Mouse (Mus musculus) midbrain, embryonic 13.5 days (tissue): ENCODE results near the gene Gm45717. TPM values are rescaled to one million over a fixed set of nuclear protein-coding genes. Genes with fewer than 3 reads are reported as not detected.
"Not testable (repeated sequence)": the region's sequence is repeated elsewhere in the genome, so short reads cannot be mapped to it uniquely, and the experiment has no call there.

Experiments
- ATAC-seq: fragments of 200-750 bp; cut with Nextera tagmentation; 2 replicates; pipeline ENCODE4 v1.8.0; 2017; ENCODE audit warnings: mild to moderate bottlenecking, moderate TSS enrichment, moderate library complexity
- H3K27ac ChIP-seq: fragments of 300-500 bp; sonication (generic); 2 replicates; pipeline ENCODE4 v1.5.1; 2015; ENCODE audit warnings: inconsistent platforms, mild to moderate bottlenecking, moderate library complexity
- H3K27me3 ChIP-seq: fragments of 300-500 bp; sonication (generic); 2 replicates; pipeline ENCODE4 v1.6.1; 2015; ENCODE audit warnings: mild to moderate bottlenecking, inconsistent platforms
- H3K36me3 ChIP-seq: fragments of 300-500 bp; sonication (generic); 2 replicates; pipeline ENCODE4 v1.6.1; 2015; ENCODE audit warnings: mild to moderate bottlenecking, inconsistent platforms
- H3K4me1 ChIP-seq: fragments of 300-500 bp; sonication (generic); replicated peaks from 2 replicates; pipeline ENCODE4 v1.6.1; 2015; ENCODE audit warnings: inconsistent platforms
- H3K4me2 ChIP-seq: fragments of 300-500 bp; sonication (generic); replicated peaks from 2 replicates; pipeline ENCODE4 v1.6.1; 2015; ENCODE audit warnings: moderate library complexity, mild to moderate bottlenecking, inconsistent platforms
- H3K4me3 ChIP-seq: fragments of 300-500 bp; sonication (generic); replicated peaks from 2 replicates; pipeline ENCODE4 v1.5.1; 2015; ENCODE audit warnings: mild to moderate bottlenecking, inconsistent platforms
- H3K9ac ChIP-seq: fragments of 300-500 bp; sonication (generic); replicated peaks from 2 replicates; pipeline ENCODE4 v1.6.1; 2015; ENCODE audit warnings: mild to moderate bottlenecking, inconsistent platforms
- H3K9me3 ChIP-seq: fragments of 300-500 bp; sonication (generic); 2 replicates; pipeline ENCODE4 v1.6.1; 2016; ENCODE audit warnings: mild to moderate bottlenecking, inconsistent platforms
- whole genome bisulfite sequencing: fragments of 180-500 bp; shearing (Covaris S2); methylation state at CpG from one replicate; pipeline ENCODE4 v1.1.7; 2015; 5-methylcytosine and 5-hydroxymethylcytosine counted together
- polyA plus RNA-seq: library from polyadenylated mRNA; unstranded; fragments of >200 nt; fragmentation: Nextera tagmentation; extraction: Ambion mirVana; gene quantifications from 2 replicates; pipeline ENCODE4 v1.2.1, GENCODE M21; 2015

Gm45717 gene
- polyA plus RNA-seq, 1 experiment from 2014 or later: not detected

GRCm38 (mm10) chr7:140982971-140983370 is 27.2 kb upstream of the Gm45717 start:
- Histone ChIP-seq H3K9me3 (no peaks in the 10 kb centered on the region), H3K9ac (no peak overlapping the region), H3K4me1 (no peaks in the 10 kb centered on the region), H3K36me3 (no peaks in the 10 kb centered on the region), H3K27me3 (no peaks in the 10 kb centered on the region), H3K4me2 (no peak overlapping the region), H3K4me3 (no peak overlapping the region), H3K27ac (no peak overlapping the region)
- ATAC-seq: no peak
- 91% methylated on average over 7 of the region's 7 CpGs for WGBS

- 95% methylated on average over 8 of the region's 8 CpGs for WGBS
Observed at GRCm38 (mm10) chr7:140981704-140982103, 26.0 kb upstream of the Gm45717 start.

GRCm38 (mm10) chr7:140976720-140977119 is 21.0 kb upstream of the Gm45717 start:
- not testable (repeated sequence) for H3K9me3 ChIP-seq, H3K9ac ChIP-seq, H3K36me3 ChIP-seq, H3K27ac ChIP-seq, ATAC-seq, H3K4me2 ChIP-seq, H3K4me1 ChIP-seq, H3K4me3 ChIP-seq, H3K27me3 ChIP-seq
- 92% methylated on average over 9 of the region's 9 CpGs for WGBS

More at GRCm38 (mm10) chr7:140981704-140982103, 26.0 kb upstream of the Gm45717 start:
- no peaks in the 10 kb centered on the region for H3K4me1 ChIP-seq
- H3K4me2 ChIP-seq: no peak overlapping the region
- H3K36me3 ChIP-seq: no peaks in the 10 kb centered on the region
- no peak for ATAC-seq
- H3K27me3 ChIP-seq: no peaks in the 10 kb centered on the region
- no peaks in the 10 kb centered on the region for H3K9me3 ChIP-seq
- H3K9ac ChIP-seq: no peak overlapping the region
- no peak overlapping the region for H3K4me3 ChIP-seq
- H3K27ac ChIP-seq: no peak overlapping the region

GRCm38 (mm10) chr7:140975465-140975864 is 19.7 kb upstream of the Gm45717 start:
- Histone ChIP-seq H3K27ac (no peak overlapping the region), H3K9ac (no peak overlapping the region), H3K4me1 (0 out of 2 replicates have a peak, but pooled peaks cover 4% of the 10 kb centered on the region), H3K4me2 (no peak overlapping the region), H3K36me3 (no peaks in the 10 kb centered on the region), H3K27me3 (0 out of 2 replicates have a peak, but pooled peaks cover 4% of the 10 kb centered on the region), H3K9me3 (no peaks in the 10 kb centered on the region), H3K4me3 (no peak overlapping the region)
- ATAC-seq: no peak
- 24% methylated on average over 3 of the region's 3 CpGs for WGBS

GRCm38 (mm10) chr7:140974940-140975339 is 19.2 kb upstream of the Gm45717 start:
- Histone ChIP-seq H3K4me1 (0 out of 2 replicates have a peak, but pooled peaks cover 4% of the 10 kb centered on the region), H3K27me3 (0 out of 2 replicates have a peak, but pooled peaks cover 4% of the 10 kb centered on the region), H3K9ac (no peak overlapping the region), H3K9me3 (no peaks in the 10 kb centered on the region), H3K4me3 (no peak overlapping the region), H3K4me2 (no peak overlapping the region), H3K27ac (no peak overlapping the region), H3K36me3 (no peaks in the 10 kb centered on the region)
- WGBS: 4% methylated on average over 9 of the region's 9 CpGs
- ATAC-seq: no peak

GRCm38 (mm10) chr7:140973396-140974165 is 17.8 kb upstream of the Gm45717 start:
- H3K27ac ChIP-seq: no peak overlapping the region
- H3K4me2 ChIP-seq: no peak overlapping the region
- H3K9ac ChIP-seq: no peak overlapping the region
- 26% methylated on average over 14 of the region's 14 CpGs for WGBS
- H3K4me3 ChIP-seq: no peak overlapping the region
- H3K4me1 ChIP-seq: 0 out of 2 replicates have a peak, but pooled peaks cover 4% of the 10 kb centered on the region
- H3K36me3 ChIP-seq: no peaks in the 10 kb centered on the region
- no peak for ATAC-seq
- H3K9me3 ChIP-seq: no peaks in the 10 kb centered on the region
- H3K27me3 ChIP-seq: 0 out of 2 replicates have a peak, but pooled peaks cover 4% of the 10 kb centered on the region

GRCm38 (mm10) chr7:140971479-140972171 is 15.9 kb upstream of the Gm45717 start:
- Histone ChIP-seq H3K4me3 (no peak overlapping the region), H3K4me1 (0 out of 2 replicates have a peak, but pooled peaks cover 7% of the 10 kb centered on the region), H3K9ac (no peak overlapping the region), H3K27me3 (0 out of 2 replicates have a peak, but pooled peaks cover 4% of the 10 kb centered on the region), H3K4me2 (no peak overlapping the region), H3K36me3 (no peaks in the 10 kb centered on the region), H3K9me3 (no peaks in the 10 kb centered on the region), H3K27ac (no peak overlapping the region)
- WGBS: 87% methylated on average over 8 of the region's 8 CpGs
- no peak for ATAC-seq

- WGBS: 48% methylated on average over 7 of the region's 7 CpGs
- ATAC-seq: no peak
- H3K36me3 ChIP-seq: no peaks in the 10 kb centered on the region
- H3K27ac ChIP-seq: no peak overlapping the region
- H3K4me3 ChIP-seq: no peak overlapping the region
- no peak overlapping the region for H3K4me2 ChIP-seq
- 0 out of 2 replicates have a peak, but pooled peaks cover 4% of the 10 kb centered on the region for H3K27me3 ChIP-seq
- H3K4me1 ChIP-seq: 0 out of 2 replicates have a peak, but pooled peaks cover 7% of the 10 kb centered on the region
- H3K9ac ChIP-seq: no peak overlapping the region
- H3K9me3 ChIP-seq: no peaks in the 10 kb centered on the region
Observed at GRCm38 (mm10) chr7:140970931-140971330, 15.2 kb upstream of the Gm45717 start.

GRCm38 (mm10) chr7:140968710-140969109 is 13.0 kb upstream of the Gm45717 start:
- not testable (repeated sequence) for H3K27ac ChIP-seq, H3K9ac ChIP-seq, ATAC-seq, H3K4me1 ChIP-seq, H3K4me3 ChIP-seq, H3K27me3 ChIP-seq, H3K4me2 ChIP-seq, H3K9me3 ChIP-seq, H3K36me3 ChIP-seq
- whole genome bisulfite sequencing: 19% methylated on average over 3 of the region's 3 CpGs

GRCm38 (mm10) chr7:140967862-140968591 is 12.3 kb upstream of the Gm45717 start:
- 0 out of 2 replicates have a peak, but pooled peaks cover 3% of the 10 kb centered on the region for H3K4me1 ChIP-seq
- WGBS: 6% methylated on average over 14 of the region's 14 CpGs
- no peak for ATAC-seq

GRCm38 (mm10) chr7:140966921-140967320 is 11.2 kb upstream of the Gm45717 start, which contains the start of gene Ifitm1:
Gene Ifitm1 (plus strand): TSS chr7:140967221.
- Histone ChIP-seq H3K4me3 (no peak within 1 kb of the TSS), H3K4me2 (no peak within 1 kb of the TSS), H3K9me3 (no peaks in the 10 kb centered on the region), H3K36me3 (no peaks in the 10 kb centered on the region), H3K9ac (no peak within 1 kb of the TSS), H3K4me1 (0 out of 2 replicates have a peak, but pooled peaks cover 3% of the 10 kb centered on the region), H3K27me3 (no peaks in the 10 kb centered on the region), H3K27ac (no peak within 1 kb of the TSS)
- WGBS: 85% methylated on average over 4 of the region's 4 CpGs
- no peak for ATAC-seq

More at GRCm38 (mm10) chr7:140967862-140968591, 12.3 kb upstream of the Gm45717 start:
- Histone ChIP-seq H3K4me3 (no peak overlapping the region), H3K9me3 (no peaks in the 10 kb centered on the region), H3K4me2 (no peak overlapping the region), H3K27me3 (no peaks in the 10 kb centered on the region), H3K9ac (no peak overlapping the region), H3K27ac (no peak overlapping the region), H3K36me3 (no peaks in the 10 kb centered on the region)
